Mouse (Mus musculus) E14TG2a.4 (cell line): Measurements from ENCODE around the gene Phldb2.

Experiments
- CTCF ChIP-seq: conservative IDR thresholded peaks from 2 replicates; pipeline ENCODE4 v1.5.1; 2014; ENCODE audit warnings: low read length
- NANOG ChIP-seq: IDR thresholded peaks from 2 replicates; pipeline ENCODE4 v1.6.1; 2014; ENCODE audit warnings: borderline replicate concordance, low read length, mixed read lengths

- TF ChIP-seq CTCF (no peak), NANOG (no peak)
These were observed 230.9 kb downstream of the Phldb2 start for GRCm38 (mm10) chr16:45722460-45722951.
